Mouse (Mus musculus) cerebellum, adult 9-11 months (tissue): ENCODE measurements around the gene Shc3.

Source experiments
- DNase-seq: peaks from one replicate; pipeline ENCODE4 v3.0.0; 2022

The Shc3 gene

DNA sequence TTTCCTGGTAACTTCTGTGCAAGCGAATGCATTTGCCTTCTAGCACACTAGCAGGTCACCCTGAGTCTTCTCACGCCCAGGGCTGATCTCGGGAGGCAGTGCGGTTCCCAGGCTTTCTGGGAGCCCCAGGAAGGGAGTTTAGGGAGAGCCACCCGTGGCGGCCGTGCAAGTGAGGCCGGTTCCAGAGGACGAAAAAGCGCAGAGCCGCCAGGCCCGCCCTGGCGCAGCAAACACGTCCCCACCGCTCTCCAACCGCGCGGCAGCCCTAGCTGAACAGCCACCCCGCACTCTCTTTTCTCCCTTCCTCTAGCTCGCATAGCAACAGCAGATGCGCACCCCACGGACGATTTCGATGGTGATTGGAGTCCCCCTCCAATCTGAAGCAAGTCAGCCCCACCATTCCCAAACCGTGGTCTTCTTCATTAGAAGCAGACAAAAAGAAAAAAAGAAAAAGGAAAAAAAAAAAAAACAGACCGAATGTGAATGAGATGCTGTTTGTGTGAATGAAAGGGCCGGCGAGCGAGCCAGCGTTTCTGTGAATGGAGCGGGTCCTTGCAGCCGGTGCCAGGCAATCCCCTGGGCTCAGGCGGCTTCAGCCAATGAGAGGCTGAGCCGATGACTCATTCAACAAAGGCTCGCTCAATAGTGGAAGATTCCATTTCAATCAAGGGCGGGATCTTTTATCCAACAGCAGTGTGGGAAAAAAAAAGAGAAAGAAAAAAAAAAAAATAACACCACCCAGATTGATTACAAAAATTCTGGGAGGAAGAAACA, at the start of gene Shc3:
Shc3 (minus strand) TSS at position 509 of the 774 bp plus-strand sequence.
- peak; percentile 56 for DNase-seq

DNA sequence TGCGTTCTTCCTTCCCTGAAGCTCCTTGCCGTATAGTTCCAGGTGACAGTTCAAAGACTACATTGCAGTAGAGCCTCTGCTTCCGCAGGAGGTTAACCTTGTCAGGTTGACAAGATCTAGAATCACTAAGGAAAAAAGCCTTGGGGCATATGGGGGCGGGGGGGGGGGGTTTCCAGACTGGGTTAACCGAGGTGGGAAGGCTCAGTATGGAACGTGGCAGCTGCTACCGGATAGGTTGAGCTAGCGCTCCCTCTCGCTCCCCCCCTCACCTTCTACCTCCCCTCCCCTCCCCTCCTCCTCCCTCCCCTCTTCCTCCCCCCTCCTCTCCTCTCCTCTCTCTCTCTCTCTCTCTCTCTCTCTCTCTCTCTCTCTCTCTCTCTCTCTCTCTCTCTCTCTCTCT, 49.4 kb upstream of the Shc3 start:
- no peak for DNase-seq

DNA sequence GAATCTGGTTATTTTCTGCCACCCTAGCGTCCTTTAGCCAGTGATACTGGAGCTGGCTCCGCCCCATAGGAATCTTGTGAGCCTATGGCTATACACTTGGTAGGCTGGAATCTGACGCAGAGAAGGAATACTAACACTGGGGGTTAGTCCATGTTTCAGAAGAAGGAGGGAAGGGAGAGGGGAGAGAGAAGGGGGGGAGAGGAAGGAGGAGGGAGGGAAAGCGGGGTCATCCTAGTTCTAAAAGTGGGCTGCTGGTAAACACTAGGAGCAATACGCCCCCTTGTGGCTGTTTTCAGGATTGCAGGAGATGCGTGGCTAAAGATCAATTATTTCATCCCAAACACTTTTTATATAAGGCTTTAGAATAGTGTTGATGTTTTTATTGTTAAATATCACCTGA, 48.6 kb upstream of the Shc3 start:
- peak; percentile 10 for DNase-seq

DNA sequence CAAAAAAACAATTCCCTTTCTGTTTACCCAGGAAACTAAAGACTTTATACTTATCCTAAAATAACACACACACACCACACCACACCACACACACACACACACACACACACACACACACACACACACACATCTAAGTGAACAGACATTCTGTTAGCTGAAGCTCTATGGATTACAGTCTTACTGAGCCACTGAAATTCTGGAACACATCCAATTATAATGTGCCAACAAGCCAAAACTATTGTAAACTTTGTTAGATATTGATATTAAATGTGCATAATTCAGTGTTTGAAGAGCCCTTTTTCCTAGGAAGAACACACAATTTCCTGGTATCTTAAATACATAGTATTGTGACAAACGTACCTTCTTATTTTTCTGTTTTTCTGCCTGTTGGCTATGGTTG, 48.1 kb upstream of the Shc3 start:
- no peak for DNase-seq

GRCm38 (mm10) chr13:51616417-51617044, 47.3 kb upstream of the Shc3 start:
- no peak for DNase-seq

GRCm38 (mm10) chr13:51615815-51616214, 46.6 kb upstream of the Shc3 start:
- DNase-seq = no peak

DNA sequence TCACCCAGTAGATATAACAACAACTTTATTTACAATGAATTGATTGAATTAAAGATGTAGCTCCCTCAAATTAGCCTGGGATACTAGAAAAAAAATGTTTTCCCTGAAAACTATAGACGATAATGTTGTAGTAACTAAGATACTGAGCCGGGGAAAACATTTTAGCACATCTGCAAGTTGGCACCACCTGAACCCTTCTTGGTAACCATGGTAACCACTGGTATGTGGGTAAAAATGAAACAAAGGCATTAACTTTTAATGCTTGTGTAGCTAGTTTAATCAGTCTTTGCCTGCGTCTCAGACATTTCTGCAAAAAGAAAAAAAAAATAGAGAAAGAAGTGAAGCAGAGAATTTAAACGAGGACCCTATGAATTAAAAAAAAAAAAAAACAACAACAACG, 42.3 kb upstream of the Shc3 start:
- no peak for DNase-seq

GRCm38 (mm10) chr13:51611060-51611459, 41.8 kb upstream of the Shc3 start:
- no peak for DNase-seq

- no peak for DNase-seq
Measured at GRCm38 (mm10) chr13:51609231-51609630, 40.0 kb upstream of the Shc3 start.

DNA sequence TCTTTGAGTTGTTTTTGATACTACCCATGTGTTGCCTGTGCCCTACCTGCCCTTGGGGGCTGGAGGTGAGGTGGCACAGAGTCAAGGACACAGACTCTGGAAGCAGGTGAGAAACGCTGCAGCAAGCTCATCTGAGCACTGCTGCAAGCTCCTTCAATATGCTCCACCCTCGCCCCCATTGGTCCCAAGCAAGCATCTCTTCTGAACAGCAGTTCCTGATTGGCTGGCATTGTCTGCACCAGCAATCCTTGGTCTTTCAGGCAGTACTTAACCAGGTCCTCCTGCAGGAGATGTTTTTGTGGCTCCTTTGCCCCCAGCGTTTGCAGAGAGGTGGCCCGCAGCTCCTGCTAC, 34.6 kb upstream of the Shc3 start:
- peak; percentile 4 for DNase-seq

DNA sequence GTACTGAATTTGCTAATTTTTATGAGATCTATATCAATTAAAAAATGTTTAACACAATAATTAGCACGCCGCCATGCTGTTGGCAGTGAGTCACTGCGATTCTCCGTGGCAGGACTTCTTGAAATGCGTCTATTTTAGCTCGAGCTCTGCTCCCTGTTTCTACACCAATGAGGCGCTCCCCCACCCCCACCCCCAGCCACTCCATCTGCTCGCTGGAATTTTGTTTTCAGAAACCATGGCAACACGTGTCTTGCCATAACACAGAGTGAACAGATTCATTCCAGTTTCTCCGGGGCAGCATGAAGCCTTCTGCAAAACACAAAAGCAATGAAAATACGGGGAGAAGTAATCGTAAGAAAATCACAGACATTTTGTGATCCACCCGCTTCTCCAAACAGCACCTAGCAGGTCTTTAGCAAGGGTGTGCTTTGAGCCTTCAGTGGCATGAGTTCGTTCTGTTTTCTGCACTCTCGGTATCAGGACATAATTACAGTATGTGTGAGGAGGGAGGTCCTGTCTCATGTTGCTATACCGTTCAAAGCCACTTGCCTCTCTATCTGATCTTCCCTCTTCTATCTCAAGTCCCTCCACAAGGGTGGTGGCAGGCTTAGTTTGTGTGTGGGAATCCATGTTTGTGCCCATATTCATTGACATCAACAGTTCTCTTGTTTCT, 34.1 kb upstream of the Shc3 start:
- DNase-seq = peak; percentile 6

DNA sequence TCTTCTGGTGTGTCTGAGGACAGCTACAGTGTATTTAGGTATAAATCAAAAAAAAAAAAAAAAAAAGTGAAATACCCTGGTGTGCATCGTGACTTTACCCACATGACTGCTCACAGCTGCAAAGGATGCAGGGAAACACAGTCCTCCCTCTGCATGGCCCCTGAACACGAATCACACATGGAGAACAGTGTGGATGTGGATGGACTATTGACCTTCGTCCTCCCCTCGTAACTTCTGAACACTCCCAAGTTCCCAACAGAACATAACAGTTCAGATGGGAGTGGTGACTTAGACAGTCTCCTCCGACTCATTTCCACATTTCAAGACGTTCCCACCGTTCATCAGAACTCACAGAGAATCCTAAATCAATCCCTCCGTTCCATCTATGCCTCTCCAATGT, 33.5 kb upstream of the Shc3 start:
- no peak for DNase-seq

DNA sequence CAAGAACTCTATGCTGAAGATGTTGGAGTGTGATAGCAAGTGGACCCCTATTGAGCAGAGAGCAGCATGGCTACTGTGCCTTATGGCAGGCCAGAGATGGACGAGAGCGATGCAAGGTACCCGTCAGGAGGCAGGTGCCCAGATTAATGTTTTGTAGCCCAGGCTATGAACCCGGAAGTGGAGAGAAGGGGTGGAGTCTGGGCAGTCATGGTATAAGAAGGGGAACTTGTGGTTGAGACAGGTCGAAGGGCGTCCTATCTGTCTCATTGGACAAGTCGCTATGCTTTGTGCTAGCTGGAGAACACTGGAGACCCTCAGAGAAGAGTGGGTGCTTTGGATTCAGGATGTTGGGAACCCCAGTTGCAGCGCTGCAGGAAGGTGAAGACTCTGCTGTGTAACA, 30.9 kb upstream of the Shc3 start:
- DNase-seq = no peak

DNA sequence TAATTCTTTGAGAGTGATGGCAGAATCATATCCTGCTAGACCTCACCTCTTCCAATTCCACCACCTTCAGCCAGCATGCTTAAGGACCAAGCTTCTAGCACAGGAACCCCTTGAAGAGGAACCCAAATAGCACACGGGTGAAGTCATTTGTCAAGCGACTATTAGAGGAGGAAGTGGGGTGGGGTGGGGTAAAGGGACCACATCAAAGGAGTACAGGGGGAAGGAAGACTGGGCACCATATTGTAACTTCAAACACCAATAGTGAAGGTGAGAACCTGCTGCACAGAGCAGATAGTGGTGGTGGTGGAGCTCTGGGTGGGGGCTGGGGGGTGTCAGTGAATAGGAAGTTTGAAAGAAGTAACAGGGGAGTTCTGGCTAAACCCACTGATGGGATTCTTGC, 28.8 kb upstream of the Shc3 start:
- no peak for DNase-seq

- DNase-seq = no peak
Measured at GRCm38 (mm10) chr13:51595404-51595803, 26.2 kb upstream of the Shc3 start.

DNA sequence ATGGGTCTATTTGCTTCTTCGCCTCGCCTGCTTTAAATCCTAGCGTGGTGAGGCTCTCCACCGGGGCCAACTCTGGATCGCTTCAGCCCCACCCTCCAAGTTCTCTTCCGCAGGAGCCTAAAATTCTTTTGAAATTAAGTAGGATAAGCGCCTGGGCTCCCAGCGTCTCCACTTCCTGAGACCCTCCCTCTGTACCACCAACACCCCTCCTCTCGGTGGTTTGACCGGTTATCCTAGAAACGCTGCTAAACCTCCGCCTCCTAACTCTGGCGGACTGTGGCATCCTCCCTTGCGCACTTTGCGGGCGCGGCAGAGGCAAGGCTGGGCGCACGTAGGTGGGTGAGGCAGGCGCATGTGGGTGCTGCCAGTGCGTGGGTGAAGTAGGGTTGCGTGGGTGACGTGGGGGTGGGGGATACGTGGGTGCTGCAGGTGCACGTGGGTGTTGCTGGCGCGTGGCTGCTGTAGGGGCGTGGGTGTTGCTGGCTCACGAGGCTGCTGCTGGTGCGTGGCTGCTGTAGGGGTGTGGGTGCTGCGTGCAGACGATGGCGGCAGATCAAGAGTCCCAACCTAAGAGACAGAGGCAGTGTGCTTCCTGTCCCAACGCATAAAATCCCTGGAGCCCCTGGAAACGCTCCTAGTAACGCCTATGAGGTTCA, 25.6 kb upstream of the Shc3 start:
- no peak for DNase-seq

GRCm38 (mm10) chr13:51588005-51588404, 18.8 kb upstream of the Shc3 start:
- DNase-seq = no peak

DNA sequence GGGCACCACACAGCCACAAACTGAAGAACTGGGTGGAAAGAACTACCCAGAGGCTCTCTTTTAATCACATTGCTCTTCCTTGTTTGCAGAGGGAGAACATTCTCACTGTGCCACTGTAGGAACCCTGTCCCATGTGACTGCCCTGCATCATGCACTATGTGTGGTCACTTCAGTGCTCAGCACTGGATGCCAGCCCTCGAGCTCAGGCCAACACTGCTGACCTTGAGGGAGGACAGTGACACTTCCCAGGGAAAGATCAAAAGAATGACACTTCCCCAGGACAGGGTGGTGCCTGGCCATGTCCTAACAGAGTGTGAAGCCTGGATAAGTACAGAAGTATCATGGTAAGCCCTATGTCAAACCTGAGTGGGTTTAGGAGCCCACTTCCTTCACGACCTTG, 13.0 kb upstream of the Shc3 start:
- DNase-seq = no peak

DNA sequence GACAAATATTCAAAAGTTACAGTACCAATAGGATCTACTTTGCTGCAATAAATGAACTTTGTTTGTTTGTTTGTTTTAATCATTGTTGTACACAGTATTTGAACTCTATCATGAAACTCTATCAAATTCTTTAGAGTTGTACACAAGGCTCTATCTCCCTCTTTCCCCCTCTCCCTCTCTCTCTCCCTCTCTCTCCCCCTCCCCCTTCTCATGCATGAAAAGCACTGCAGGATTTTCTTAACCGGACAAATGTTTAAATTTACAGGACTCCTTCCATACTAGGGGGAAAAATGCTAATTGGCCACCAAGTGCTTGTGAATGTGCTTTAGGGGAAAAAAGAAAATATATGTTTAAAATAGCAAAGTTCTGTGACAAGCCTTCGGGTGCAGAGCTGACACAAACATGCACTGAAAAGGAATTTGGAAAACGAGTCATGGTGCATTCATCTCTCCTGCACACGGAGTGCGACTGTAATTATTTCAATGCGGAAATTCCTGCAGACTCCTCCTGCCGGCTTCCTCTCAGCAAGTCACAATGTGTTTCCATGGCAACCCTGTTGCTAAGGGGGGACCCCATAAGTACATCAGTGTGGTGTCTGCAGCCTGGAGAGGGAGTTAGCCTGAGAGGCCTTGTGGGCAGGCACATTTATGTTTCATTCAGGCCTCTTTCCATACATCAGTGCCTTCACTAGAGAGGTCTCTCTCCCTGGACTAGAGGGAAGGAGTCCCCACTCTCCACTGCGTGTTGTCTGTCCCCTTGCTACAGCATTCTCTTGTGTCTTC, 11.2 kb upstream of the Shc3 start:
- DNase-seq = no peak

DNA sequence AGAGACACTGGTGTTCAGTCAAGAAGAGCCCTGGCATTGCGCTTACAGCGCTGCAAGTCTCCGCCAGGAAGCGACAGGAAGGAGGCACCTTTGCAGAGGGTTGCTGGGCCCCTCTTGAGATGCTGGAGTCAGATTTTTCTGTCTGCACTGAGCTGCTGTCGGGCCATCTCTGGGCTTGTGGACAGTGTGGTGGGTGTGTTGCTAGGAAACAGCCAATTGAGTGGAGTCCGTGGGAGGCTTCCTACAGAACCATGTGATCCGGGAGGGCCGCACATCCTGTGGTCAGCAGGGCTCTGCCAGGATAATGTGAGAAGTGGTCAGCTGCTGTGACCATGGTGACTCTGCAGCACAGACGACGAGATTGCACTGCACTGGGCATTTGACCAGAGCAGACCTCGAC, 4.6 kb upstream of the Shc3 start:
- DNase-seq = no peak

GRCm38 (mm10) chr13:51570111-51570510, 892 bp upstream of the Shc3 start:
- DNase-seq = no peak

DNA sequence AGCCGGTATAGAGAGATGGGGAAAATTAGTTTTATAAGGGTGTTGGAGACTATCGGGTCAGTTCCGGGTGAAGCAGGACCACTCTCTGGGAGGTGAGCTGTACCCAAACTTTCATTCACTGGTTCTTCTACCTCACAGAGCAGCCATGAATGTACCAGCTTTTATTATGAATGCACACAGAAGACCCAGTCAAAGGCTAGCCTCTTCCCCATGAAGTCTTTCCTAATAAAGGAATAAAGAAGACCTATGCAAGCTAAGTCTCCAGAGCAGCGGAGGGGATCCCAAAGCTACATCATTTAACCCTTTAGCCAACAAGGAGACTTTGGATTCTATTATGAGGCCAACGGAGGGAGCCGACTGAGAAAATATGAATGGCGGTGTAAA, 458 bp upstream of the Shc3 start:
- peak; percentile 6 for DNase-seq

GRCm38 (mm10) chr13:51568501-51568901, 718 bp downstream of the Shc3 start:
- peak; percentile 7 for DNase-seq
